Mouse (Mus musculus): ENCODE data around the gene Klhdc7b. TPM values are rescaled to one million over a fixed set of nuclear protein-coding genes. Genes with fewer than 3 reads are reported as not detected.

Klhdc7b gene
- polyA plus RNA-seq, 1 experiment from 2014 or later: not detected

DNA sequence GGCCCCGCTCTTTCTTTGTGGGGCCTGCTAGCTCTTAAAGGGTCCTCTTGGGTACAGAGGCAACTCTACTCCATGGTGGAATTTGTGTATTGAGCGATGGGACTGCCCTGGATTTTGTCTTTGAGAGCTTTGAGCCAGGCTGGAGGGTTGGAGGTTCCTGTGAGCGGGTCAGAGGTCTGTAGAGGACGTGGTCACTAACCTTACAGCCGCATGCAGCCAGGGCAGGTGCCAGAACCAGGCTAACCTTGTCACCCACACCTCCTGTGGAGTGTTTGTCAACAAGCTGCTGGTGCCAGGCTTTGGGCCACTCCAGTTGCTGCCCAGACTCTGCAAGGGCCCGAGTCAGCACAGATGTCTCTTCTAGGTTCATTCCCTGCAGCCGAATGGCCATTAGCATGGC, 8.7 kb upstream of the Klhdc7b start:
- Histone ChIP-seq H3K4me3 (no peak overlapping the region), H3K36me3 (peaks cover 18% of the 10 kb centered on the region), H3K9me3 (no peaks in the 10 kb centered on the region), H3K9ac (no peak overlapping the region), H3K4me1 (replicated peaks) (peaks cover 40% of the 10 kb centered on the region), H3K4me2 (no peak overlapping the region), H3K27ac (replicated peaks) (no peak overlapping the region), H3K27me3 (peaks cover 60% of the 10 kb centered on the region)
- WGBS: 78% methylated on average over 7 of the region's 7 CpGs
- ATAC-seq (ENCODE audit: low read depth): no peak

- Histone ChIP-seq H3K27me3 (peaks cover 62% of the 10 kb centered on the region), H3K4me1 (replicated peaks) (peaks cover 40% of the 10 kb centered on the region), H3K27ac (replicated peaks) (no peak within 1 kb of the TSS), H3K4me3 (no peak within 1 kb of the TSS), H3K36me3 (peaks cover 8% of the 10 kb centered on the region), H3K4me2 (no peak within 1 kb of the TSS), H3K9me3 (no peaks in the 10 kb centered on the region), H3K9ac (no peak within 1 kb of the TSS)
- WGBS: 27% methylated on average over 16 of the region's 16 CpGs
- no peak for ATAC-seq (ENCODE audit: low read depth)
Measured at GRCm38 (mm10) chr15:89376957-89377356, 7.8 kb upstream of the Klhdc7b start, which contains the start of gene Tymp. Tymp (minus strand) TSS chr15:89377039.

DNA sequence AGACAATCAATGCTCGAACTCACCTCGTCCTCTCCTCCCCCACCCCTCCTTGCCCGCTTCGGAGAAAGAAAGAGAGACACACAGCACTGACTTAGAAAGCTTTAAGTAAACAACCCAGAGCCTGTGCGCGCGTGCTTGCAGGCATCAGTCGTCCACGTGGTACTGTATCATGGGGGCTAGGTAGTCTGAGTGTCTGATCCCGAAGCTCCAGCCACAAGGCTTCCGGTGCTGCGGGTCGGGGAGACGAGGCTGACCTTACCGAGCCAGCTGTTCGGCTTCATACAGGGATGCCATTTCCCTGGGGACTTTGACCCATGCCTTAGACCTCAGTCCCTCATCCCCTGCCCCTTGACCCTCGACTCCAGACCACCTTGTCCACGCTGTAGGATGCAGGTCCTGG, 7.4 kb upstream of the Klhdc7b start:
- H3K9me3 ChIP-seq: no peaks in the 10 kb centered on the region
- H3K27ac ChIP-seq (replicated peaks): no peak overlapping the region
- no peak overlapping the region for H3K9ac ChIP-seq
- H3K4me1 ChIP-seq (replicated peaks): peaks cover 40% of the 10 kb centered on the region
- H3K27me3 ChIP-seq: peaks cover 62% of the 10 kb centered on the region
- ATAC-seq (ENCODE audit: low read depth): no peak
- H3K4me2 ChIP-seq: no peak overlapping the region
- H3K36me3 ChIP-seq: peaks cover 4% of the 10 kb centered on the region
- 6% methylated on average over 18 of the region's 18 CpGs for WGBS
- H3K4me3 ChIP-seq: no peak overlapping the region

- Histone ChIP-seq H3K9ac (peak overlapping the region; percentile 52), H3K9me3 (no peaks in the 10 kb centered on the region), H3K27ac (replicated peaks) (no peak overlapping the region), H3K4me3 (peak overlapping the region; percentile 36), H3K27me3 (peaks cover 69% of the 10 kb centered on the region), H3K36me3 (no peaks in the 10 kb centered on the region), H3K4me2 (peak overlapping the region; percentile 59), H3K4me1 (replicated peaks) (peaks cover 32% of the 10 kb centered on the region)
- WGBS: 12% methylated on average over 46 of the region's 46 CpGs
- ATAC-seq (ENCODE audit: low read depth): no peak
Measured at GRCm38 (mm10) chr15:89377938-89378828, 6.5 kb upstream of the Klhdc7b start.

- no peak for ATAC-seq (ENCODE audit: low read depth)
- peaks cover 70% of the 10 kb centered on the region for H3K27me3 ChIP-seq
Measured at GRCm38 (mm10) chr15:89378831-89379401, 5.8 kb upstream of the Klhdc7b start, which contains the start of gene Odf3b. Odf3b (minus strand) TSS chr15:89379282.

GRCm38 (mm10) chr15:89379429-89379828, 5.3 kb upstream of the Klhdc7b start:
- H3K4me2 ChIP-seq: peak overlapping the region; percentile 59
- no peak overlapping the region for H3K27ac ChIP-seq (replicated peaks)
- peak overlapping the region; percentile 36 for H3K4me3 ChIP-seq
- no peaks in the 10 kb centered on the region for H3K9me3 ChIP-seq
- peaks cover 25% of the 10 kb centered on the region for H3K4me1 ChIP-seq (replicated peaks)
- peak overlapping the region; percentile 52; the same call in 1 of the 2 replicates for H3K9ac ChIP-seq
- ATAC-seq (ENCODE audit: low read depth): no peak
- WGBS: 6% methylated on average over 10 of the region's 10 CpGs
- H3K27me3 ChIP-seq: peaks cover 70% of the 10 kb centered on the region
- no peaks in the 10 kb centered on the region for H3K36me3 ChIP-seq

More at GRCm38 (mm10) chr15:89378831-89379401, 5.8 kb upstream of the Klhdc7b start, which contains the start of gene Odf3b:
- no peaks in the 10 kb centered on the region for H3K9me3 ChIP-seq
- no peaks in the 10 kb centered on the region for H3K36me3 ChIP-seq
- no peak within 1 kb of the TSS for H3K27ac ChIP-seq (replicated peaks)
- peak within 1 kb of the TSS; percentile 52 for H3K9ac ChIP-seq
- peak within 1 kb of the TSS; percentile 59 for H3K4me2 ChIP-seq
- H3K4me3 ChIP-seq: peak within 1 kb of the TSS; percentile 36
- peaks cover 29% of the 10 kb centered on the region for H3K4me1 ChIP-seq (replicated peaks)
- WGBS: under 1% methylated on average over 33 of the region's 33 CpGs

- 53% methylated on average over 12 of the region's 12 CpGs for WGBS
- Histone ChIP-seq H3K4me1 (replicated peaks) (no peaks in the 10 kb centered on the region), H3K4me3 (no peak overlapping the region), H3K36me3 (no peaks in the 10 kb centered on the region), H3K4me2 (no peak overlapping the region), H3K9me3 (no peaks in the 10 kb centered on the region), H3K9ac (no peak overlapping the region), H3K27me3 (peaks cover 10% of the 10 kb centered on the region; the same call in 1 of the 2 replicates), H3K27ac (replicated peaks) (no peak overlapping the region)
- no peak for ATAC-seq (ENCODE audit: low read depth)
Measured at GRCm38 (mm10) chr15:89387127-89387526, 2.4 kb downstream of the Klhdc7b start.

DNA sequence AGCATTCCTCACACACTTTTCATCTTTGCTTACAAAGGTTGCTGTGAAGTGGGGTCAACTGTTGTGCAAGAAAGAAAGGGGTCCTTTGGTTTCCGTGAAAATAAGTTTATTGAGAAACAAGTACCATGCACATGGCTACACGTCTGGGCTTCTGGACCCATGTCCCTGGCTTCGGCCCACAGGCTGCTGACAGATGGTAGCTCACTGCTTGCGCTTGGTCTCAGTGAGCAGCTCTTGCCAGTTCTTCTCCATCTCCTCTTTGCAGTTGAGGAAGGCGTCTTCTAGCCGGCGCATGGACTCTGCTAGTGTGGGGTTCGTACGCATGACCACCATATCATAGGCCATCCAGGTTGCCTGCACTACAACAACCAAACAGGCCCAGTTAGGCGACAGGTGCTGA, 5.4 kb downstream of the Klhdc7b start:
- H3K27ac ChIP-seq (replicated peaks): no peak overlapping the region
- no peak overlapping the region for H3K4me3 ChIP-seq
- H3K27me3 ChIP-seq: 0 out of 2 replicates have a peak, but pooled peaks cover 2% of the 10 kb centered on the region
- H3K4me2 ChIP-seq: no peak overlapping the region
- H3K4me1 ChIP-seq (replicated peaks): no peaks in the 10 kb centered on the region
- WGBS: 93% methylated on average over 10 of the region's 10 CpGs
- no peaks in the 10 kb centered on the region for H3K9me3 ChIP-seq
- ATAC-seq (ENCODE audit: low read depth): no peak
- H3K36me3 ChIP-seq: no peaks in the 10 kb centered on the region
- no peak overlapping the region for H3K9ac ChIP-seq

- no peak overlapping the region for H3K4me3 ChIP-seq
- H3K9me3 ChIP-seq: no peaks in the 10 kb centered on the region
- no peaks in the 10 kb centered on the region for H3K27me3 ChIP-seq
- H3K4me1 ChIP-seq (replicated peaks): no peaks in the 10 kb centered on the region
- ATAC-seq (ENCODE audit: low read depth): no peak
- 87% methylated on average over 4 of the region's 4 CpGs for WGBS
- H3K27ac ChIP-seq (replicated peaks): no peak overlapping the region
- no peaks in the 10 kb centered on the region for H3K36me3 ChIP-seq
- H3K4me2 ChIP-seq: no peak overlapping the region
- H3K9ac ChIP-seq: no peak overlapping the region
Measured at GRCm38 (mm10) chr15:89396883-89397282, 12.2 kb downstream of the Klhdc7b start.

- 76% methylated on average over 2 of the region's 2 CpGs for WGBS
- ATAC-seq (ENCODE audit: low read depth): no peak
- Histone ChIP-seq H3K9ac (no peak overlapping the region), H3K27me3 (no peaks in the 10 kb centered on the region), H3K27ac (replicated peaks) (no peak overlapping the region), H3K4me2 (no peak overlapping the region), H3K4me3 (no peak overlapping the region), H3K9me3 (no peaks in the 10 kb centered on the region), H3K36me3 (no peaks in the 10 kb centered on the region), H3K4me1 (replicated peaks) (no peaks in the 10 kb centered on the region)
Measured at GRCm38 (mm10) chr15:89398146-89398545, 13.4 kb downstream of the Klhdc7b start.

DNA sequence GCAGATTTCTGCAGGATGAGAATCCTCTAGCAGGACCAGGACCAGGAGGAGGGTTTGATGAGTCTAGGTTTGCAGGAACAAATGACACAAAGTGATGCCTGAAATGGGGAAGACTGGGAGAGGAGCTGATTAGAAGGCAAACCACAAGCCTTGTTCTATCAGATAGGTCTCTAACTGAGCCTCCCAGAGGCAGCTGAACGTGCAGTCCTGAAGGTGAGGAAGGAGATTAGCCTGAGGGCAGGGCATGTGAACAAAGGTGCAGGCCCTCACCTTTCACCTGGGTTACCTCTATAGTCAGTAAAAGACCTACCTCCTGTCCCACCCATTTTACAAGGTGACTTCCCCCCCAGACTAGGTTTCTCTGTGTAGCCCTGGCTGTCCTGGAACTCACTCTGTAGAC, 15.0 kb downstream of the Klhdc7b start:
- no peak overlapping the region for H3K4me2 ChIP-seq
- no peak for ATAC-seq (ENCODE audit: low read depth)
- no peak overlapping the region for H3K4me3 ChIP-seq
- H3K27ac ChIP-seq (replicated peaks): no peak overlapping the region
- H3K9ac ChIP-seq: no peak overlapping the region
- no peaks in the 10 kb centered on the region for H3K9me3 ChIP-seq
- no peaks in the 10 kb centered on the region for H3K27me3 ChIP-seq
- H3K4me1 ChIP-seq (replicated peaks): no peaks in the 10 kb centered on the region
- H3K36me3 ChIP-seq: no peaks in the 10 kb centered on the region
- 82% methylated on average over 1 of the region's 1 CpGs for WGBS

GRCm38 (mm10) chr15:89402471-89402870, 17.8 kb downstream of the Klhdc7b start:
- ATAC-seq (ENCODE audit: low read depth): no peak
- WGBS: 90% methylated on average over 1 of the region's 1 CpGs
- peaks cover 7% of the 10 kb centered on the region; the same call in 1 of the 2 replicates for H3K9me3 ChIP-seq

More at GRCm38 (mm10) chr15:89402471-89402870, 17.8 kb downstream of the Klhdc7b start:
- no peak overlapping the region for H3K4me2 ChIP-seq
- no peaks in the 10 kb centered on the region for H3K36me3 ChIP-seq
- H3K27me3 ChIP-seq: no peaks in the 10 kb centered on the region
- no peak overlapping the region for H3K9ac ChIP-seq
- H3K4me1 ChIP-seq (replicated peaks): no peaks in the 10 kb centered on the region
- no peak overlapping the region for H3K4me3 ChIP-seq
- no peak overlapping the region for H3K27ac ChIP-seq (replicated peaks)

All from neural tube, embryonic 13.5 days (tissue).